Mouse (Mus musculus) cerebellum, postnatal 36 days (tissue): ENCODE data around the gene Efcab9.
A peak's percentile ranks its signal among the peaks of the same experiment; 100 is the strongest.

Experiments
- DNase-seq, 2 experiments: peaks; one replicate each; pipeline ENCODE4 v3.0.0; 2021 to 2022; ENCODE audit warnings: mixed read lengths in 2 of 2

Gene Efcab9

DNA sequence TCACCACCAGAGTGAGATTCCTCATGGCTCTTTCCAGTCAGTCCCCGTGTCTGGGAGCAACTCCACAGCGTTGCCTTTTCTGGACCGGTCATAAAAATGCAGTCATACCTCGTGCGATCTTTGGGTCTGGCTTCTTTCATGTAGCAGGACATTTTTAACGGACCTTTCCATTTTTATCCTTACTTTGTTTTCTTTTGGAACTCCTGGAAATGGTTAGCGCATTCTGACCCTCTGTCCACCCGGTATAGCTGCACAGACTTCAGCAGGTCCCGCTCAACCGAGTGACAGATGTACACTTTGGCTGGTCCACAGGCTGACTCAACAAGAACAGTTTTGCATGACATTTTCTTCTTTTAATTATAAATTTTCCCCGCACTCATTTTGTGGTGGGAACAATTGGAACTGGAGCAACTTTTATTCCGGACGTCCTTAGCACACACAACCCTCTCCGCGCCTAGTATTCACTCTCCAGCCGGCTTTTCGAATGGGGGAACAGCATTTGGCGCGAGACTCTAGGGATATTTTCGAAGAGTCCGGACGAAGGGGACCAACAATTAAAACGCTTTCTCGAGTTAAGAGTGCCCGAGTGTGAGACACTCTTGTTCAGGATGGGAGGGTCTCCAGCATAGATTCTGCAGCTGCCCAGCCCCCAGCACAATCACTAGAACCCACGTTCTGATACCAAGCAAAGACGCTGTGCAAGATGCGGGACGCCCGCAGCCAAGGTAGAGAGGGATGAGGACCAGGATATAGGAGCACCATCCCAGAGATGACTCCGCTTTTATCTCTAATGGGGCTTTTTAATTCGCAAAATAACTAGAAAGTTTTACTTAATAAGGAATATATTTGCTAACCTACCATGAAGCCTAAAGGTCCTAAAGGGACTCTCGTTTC, at the start of gene Efcab9:
Efcab9 (minus strand) TSS at position 211 of the 894 bp plus-strand sequence.
- no peak for DNase-seq

DNA sequence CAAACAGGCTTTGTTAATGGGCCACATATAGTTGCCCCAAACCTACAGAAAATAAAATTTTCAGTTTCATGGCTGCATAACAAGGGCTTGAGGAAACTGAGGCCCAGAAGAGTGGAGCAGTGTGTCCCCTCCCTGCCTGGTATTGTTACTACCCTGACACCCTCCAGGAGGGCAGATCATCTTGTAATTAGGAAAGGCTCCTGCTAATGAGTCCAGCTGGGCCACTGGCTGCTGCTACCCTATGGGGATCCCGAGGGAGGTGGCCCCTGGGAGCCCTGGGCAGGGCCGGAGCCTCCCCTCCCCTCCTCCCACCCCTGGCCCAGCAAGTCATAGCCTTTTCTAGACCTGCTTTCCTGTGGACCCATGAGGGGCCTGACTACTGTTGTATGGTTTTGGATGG, 49.1 kb upstream of the Efcab9 start:
- DNase-seq = no peak

DNA sequence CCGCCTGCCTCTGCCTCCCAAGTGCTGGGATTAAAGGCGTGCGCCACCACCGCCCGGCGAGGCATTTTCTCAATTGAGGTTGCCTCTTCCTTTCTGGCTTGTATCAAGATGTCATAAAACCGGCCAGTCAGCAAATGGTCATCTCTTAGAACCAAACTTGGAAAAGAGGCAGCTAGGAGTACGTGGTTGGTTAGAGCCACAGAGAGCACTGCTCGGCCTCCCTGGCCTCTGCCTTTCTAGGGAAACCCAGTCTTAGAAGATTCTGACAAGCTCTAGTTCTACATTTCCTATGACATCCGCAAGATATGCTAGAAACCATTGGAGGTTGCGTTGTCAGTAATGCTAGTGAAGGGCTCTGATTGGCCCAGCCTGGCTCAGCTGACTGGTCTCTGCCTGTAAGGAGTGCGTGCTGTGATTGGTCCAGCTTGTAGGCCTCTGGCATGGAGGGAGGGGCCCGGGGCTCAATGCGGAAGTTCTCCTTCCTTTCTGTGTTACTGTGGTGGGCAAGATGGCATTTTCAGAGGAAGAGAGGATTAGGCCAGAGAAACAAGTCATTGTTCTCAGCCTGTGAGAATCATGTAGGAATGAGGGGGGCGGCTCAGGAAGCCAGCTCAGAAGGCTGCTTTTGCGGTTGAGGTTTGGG, 48.5 kb upstream of the Efcab9 start:
- no peak for DNase-seq

DNA sequence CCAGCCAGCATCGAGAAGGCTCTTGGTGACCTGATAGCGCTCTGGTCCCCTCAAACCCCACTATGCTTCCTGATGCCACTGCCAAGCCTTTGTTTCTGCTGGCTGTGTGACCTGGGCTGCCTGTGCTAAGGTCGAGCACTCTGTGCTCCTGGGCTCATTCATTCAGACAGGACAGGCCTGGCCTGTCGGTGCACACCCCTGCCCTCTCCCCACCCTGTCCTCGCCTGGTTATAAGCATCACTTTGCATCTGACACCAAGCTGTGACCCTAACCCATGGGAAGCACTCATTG, 44.8 kb upstream of the Efcab9 start:
- no peak for DNase-seq

DNA sequence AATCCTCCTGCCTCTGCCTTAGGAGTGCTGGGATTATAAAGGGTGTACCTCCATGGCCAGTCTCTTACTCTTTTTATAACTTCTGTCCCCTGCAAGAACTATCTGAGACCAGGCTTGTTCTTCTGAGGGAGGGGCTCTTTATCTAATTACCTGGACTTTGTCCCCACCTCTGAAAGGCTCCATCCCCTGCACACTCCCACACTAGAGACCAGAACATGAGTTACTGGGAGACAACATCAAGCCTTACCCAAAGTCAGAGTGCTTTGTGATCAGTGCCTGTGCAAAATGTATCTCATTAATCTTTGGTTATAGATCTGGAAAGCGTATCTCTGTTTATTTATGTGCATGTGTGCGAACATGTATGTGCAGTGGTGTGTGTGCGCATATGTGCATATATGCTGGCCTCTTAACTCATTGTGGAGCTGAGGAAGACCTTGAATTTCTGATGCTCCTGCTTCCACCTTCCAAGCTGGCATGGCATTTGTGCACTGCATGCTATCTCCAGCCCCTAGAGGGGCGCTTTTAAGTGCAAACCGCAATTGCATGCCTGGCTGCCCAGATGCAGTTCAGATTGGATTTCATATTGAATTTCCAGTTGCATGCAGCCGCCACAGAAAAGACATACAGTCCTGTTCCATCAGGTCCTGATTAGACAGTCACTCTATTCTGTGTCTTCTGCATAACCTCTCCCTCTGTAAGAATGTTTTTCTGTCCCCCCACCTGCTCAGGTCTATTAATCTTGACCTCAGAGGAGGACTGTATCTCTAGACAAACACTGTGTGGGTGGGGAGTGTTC, 44.3 kb upstream of the Efcab9 start:
- DNase-seq = no peak

DNA sequence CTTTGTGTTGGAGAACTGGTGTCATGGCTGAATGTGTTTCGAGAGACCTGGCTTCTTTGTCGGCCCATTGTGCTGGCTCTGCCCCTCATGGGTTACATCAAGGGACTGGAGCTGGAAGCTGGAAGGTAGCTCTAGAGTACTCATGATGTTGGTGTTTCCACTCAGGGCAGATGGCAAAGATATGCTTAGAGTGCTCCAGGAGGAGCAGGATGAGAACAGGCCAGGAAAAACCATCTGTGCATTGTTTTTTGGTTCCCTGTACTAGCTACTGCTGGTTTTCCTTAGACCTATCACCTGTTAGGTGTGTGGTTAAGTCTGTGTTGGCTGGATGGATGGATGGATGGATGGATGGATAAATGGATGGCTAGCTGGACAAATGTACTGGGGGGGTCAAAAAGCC, 41.8 kb upstream of the Efcab9 start:
- DNase-seq = no peak

DNA sequence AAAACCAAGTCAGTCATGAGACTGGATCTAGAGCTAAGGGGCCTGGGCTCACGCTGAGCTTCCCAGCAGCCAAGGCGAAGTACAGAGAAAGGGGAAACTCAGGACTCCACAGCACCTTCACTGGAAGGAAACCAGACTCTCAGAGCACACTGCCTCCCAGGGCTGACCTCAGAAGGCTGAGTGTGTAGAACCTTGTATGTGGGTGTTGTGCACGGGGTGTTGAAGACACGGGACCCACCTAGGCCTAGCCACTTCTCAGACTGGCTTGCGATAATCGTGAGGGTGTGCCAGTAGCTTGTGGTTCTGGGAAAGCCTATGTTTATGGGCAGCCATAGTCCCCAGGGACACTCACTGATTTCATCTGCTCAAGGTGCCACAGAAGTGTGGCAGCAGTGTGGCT, 39.2 kb upstream of the Efcab9 start:
- DNase-seq = no peak

DNA sequence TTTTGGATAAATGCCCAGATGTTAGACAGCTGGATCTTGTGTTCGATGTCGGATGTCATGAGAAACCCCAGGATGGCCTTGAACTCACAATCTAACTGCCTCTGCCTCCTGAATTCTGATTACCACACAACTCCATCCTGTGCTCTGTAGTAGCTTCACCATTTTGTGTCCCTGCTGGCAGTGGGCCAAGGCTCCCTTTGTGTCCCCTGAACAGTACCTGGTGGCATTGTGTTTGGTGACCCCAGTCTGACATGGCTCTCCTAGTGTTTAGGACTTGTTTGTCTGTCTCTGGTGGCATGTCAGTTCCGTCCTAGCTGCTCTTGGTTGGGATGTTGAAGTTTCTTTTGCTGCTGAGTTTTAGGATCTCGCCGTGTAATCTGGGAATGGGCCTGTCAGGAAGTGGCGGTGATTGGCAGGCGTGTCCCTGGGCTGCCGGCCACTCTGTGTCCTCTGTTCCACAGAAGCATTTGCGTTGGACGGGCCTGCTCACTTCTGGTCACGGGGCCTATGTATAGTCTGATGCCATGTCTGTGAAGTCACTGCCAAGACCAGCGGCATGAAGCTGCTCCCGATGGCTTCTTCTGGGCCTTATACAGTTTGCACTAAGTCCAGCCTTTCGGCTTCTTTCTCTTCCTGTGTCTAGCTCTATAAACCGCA, 36.9 kb upstream of the Efcab9 start:
- no peak for DNase-seq

DNA sequence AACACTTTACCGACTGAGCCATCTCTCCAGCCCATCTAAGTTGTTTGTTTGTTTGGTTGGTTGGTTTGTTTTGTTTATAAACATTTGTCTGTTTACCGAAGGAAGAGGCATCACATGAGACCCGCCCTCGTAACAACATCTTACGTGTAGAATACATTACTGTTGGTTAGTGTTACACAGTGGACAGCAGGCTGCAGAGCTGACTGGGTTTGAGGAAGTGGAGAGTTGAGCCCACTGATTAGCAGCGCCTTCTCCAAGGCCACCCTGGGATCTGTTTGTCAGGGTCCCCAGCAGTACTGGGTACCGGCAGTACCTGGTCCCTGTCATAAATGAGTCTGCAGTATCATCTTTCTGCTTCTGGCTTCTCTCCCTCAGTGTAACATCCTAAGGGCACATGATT, 36.2 kb upstream of the Efcab9 start:
- DNase-seq = no peak

DNA sequence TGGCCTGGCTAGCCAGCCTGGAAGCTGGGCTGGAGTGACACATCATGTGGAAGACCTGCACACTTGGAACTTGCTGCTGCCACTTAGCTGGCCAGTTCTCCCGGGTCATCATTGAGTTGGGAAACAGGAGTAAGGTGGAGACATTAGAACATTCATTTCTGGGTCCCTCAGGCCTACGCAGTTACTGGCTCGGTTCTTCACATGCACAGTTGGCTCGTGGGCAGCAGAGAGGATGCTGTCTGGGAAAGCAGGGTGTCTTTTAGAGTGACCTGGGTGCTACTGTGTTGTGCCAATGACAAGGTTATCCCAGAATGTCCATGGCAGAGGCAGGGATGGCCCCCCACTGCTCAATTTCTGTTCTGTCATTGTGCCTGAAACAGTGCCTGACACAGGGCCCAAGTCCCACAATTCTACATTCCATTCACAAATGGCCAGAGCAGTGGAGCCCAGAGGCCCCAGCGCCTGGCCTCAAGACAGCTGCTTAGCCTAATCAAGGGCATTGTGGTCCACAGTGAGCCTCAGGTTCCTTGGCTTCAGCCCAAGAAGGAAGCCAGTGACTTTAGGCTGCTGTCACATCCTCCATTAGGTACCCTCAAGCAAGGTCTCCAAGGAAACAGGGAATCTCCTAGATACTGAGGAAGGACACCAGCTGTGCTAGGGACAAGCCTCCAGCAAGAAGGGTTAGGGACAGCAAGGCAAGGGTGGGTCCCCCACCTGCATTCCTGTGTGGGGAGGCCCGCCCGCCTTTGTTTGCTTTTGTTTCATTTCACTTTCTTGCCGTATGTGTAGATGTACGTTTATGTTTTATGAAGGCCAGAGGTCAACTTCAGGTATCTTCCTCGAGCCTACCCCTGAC, 35.3 kb upstream of the Efcab9 start:
- DNase-seq = no peak

DNA sequence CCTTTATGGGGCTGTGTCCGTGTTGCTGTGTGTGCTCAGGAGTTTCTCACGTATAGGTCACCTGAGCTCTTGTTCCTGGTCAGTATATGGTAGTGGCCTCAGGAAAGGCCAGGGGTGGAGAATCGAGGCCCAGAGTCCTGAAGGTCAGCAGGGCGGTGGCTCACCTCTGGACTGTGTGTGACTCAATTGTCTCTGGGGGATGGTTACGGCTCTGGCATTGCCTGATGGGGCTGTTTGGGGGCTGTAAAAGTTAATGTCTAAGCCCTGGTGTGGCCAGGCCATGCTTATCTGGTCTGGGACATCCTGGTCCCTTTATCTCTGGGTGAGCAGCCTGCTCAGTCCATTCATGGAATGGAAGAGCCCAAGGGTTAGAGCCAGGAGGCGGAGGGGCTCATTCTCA, 34.3 kb upstream of the Efcab9 start:
- DNase-seq = no peak

DNA sequence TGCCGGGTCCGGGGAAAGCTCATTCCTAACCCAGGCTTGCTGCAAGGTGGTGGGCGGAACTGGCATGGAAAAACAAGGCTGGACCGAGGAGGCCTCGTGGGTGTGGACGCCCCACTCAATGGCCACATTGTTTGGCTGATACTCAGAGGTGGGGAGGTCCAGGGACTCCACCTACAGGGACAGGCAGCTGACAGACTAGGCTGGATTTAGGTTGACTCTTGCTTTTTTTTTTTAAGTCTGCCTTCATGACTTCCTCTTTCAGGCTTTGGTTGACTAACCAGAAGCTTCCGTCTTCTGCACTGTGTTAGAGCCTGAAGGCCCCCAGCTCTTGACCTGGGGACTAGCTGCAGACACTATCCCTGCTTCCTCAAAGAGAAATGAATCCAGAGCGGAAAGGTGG, 33.2 kb upstream of the Efcab9 start:
- no peak for DNase-seq

DNA sequence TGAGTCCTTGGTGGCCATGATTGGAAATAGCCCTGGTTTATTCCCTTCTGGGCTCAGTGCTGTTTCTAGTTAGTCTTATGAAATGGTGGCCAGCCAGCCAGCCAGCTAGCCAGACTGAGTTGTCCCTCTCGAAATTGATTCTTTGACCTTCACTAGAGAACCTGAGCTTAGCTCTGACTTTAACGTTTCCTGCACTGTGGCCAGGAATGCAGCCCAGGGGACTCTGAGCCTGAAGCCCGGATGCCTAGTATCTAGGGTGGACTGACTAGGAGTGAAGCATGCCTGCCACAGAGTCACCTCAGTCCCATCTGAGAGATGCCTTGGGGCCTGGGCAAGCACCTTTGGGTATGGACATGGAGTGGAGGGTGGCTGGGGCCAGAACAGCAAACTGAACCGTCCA, 32.7 kb upstream of the Efcab9 start:
- DNase-seq = no peak

DNA sequence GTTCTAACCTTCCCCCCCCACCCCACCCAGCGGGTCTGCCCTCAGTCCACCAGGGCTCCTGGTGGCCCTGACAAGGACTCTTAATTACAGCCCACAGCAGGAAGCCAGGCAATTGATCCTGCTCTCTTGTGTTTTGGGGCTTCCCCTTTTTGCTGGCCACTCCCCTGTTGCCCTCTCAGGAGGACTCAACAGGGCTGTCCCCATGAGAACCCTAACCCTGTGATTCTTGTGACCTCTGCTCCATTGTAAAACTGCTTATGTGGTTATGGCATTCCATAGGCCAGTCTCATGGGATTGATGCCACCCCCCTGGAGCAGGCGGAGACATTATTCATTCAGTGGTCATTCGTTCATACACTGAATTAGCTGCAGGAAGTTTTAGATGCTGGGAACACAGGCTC, 31.8 kb upstream of the Efcab9 start:
- no peak for DNase-seq

DNA sequence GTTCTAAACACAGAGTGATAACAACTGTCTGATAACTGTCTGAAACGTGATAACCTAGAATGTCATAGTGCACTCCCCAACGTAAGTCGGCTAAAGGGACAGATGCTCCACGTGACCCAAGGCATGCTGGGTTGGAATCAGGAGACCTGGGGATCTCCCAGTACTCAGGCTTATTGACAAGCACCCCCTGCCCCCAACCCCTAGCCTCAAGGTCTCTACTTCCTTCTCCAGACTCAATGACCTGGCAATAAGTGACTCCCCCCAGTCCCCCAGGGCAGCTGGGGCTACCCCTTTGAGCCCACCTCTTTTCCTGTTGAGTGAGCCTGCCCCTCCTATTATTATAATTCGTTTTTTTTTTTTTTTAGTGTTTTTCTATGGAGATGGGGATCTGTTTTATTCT, 30.8 kb upstream of the Efcab9 start:
- no peak for DNase-seq

DNA sequence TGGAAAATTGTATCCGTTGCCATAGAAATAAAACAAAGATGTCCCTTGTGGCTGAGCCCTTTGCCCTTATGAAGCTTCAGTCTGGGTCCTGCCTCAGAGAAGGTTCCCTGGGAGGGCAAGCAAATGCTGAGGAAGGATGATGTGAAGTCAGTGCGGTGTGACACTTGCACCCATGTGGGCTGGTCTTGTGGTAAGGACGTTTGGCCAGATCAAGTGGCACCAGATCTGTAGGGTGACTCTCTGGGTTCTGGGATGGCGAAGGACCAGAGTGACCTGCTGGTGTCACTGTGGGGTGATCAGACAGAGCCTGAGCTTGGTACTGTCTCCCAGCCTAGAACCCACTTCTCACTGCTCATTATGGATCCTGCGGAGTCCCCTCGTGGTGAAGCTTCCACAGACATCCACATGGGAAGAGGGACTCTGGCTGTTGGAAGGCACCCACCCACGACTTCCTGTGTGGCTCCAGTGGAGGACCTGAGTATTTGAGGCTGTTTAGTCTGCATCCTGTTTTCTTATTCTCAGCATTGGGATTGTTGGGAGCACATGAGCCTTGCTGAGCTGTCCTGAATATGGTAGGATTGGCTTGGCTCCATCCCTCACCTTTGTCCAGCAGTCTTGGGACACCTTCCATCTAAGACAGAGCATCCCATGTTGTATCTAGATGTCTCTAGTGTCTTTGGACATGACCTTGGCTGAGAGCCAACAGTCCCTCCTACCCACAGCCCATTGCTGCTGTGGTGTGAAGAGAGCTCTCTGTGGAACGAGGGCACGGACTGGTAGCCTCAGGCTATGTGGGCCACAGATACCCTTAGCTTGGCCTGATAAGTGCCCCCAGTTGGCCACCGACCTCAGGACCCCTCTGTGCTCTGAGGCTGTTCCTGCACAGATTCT, 29.8 kb upstream of the Efcab9 start:
- no peak for DNase-seq

DNA sequence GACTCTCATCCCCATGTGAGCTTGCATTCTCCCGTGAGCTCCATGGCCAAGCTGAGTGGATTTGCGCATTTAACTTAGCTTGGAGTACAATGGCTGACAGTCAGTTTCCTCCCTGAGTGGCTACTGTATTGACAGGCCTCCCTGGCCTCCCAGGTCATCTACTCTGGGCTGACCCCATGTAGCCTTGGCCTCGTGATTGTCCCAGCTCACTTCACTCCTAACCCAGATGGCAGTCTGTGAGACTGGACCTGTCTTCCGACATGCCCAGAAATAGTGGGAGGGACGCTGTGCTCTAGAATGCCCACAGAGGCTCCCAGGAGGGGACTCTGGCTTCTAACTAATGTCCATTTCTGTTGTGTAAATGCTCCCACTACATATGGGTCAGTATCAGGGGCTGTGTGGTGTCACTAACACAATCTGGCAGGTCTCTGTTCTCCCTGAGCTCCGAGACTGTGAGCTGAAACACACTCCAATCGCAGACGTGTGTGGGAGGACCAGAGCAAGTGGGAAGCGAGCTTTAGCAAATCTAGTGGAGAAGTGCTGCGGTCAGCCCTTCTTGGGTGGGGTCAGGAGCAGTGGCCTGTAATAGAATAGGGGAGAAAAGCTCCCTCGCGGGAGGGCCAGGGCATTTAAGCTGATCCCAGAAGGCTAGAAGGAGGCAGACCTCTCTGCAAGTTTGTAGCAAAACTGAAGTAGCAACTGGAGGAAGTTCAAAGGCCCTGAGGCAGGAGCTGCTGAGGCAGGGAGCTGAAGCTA, 28.3 kb upstream of the Efcab9 start:
- no peak for DNase-seq

DNA sequence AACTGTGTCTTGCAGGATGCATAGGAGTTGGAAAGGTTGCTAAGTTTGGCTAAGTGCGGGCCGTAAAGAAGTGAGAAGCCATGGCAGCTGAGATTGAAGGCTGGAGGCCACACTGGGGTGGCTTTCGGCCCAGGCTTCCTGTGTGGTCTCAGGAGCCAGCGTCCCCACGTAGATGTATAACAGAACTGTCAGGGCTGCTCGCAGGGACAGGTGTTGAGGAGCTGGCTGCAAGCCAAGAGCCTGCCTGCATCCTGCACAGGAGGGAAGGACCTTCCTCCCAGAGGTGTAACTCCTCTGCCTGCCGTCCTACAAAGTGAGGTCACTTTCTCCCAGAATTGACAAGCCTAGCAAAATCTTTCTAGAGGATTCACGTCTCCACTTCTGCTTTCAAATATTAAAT, 26.8 kb upstream of the Efcab9 start:
- peak in 1 of 2 experiments; percentile 45 for DNase-seq

DNA sequence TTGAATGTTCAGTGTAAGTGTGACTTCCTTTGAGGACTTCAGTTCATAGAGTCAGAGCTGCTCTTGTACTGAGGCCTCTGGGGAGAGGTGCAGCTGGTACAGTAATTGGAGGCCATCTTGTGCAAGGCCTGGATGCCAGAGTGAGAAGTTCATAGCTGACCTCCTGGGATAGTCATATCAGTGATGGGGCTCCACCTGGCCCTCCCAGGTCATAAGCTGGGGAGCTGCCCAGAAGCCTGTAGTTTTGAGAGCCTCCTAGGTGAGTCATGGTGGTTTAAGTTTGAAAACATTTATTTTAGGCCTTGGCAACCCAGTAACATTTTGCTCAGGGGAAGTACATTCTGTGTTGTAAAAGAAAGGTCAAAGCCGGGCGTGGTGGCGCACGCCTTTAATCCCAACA, 26.1 kb upstream of the Efcab9 start:
- DNase-seq = no peak

DNA sequence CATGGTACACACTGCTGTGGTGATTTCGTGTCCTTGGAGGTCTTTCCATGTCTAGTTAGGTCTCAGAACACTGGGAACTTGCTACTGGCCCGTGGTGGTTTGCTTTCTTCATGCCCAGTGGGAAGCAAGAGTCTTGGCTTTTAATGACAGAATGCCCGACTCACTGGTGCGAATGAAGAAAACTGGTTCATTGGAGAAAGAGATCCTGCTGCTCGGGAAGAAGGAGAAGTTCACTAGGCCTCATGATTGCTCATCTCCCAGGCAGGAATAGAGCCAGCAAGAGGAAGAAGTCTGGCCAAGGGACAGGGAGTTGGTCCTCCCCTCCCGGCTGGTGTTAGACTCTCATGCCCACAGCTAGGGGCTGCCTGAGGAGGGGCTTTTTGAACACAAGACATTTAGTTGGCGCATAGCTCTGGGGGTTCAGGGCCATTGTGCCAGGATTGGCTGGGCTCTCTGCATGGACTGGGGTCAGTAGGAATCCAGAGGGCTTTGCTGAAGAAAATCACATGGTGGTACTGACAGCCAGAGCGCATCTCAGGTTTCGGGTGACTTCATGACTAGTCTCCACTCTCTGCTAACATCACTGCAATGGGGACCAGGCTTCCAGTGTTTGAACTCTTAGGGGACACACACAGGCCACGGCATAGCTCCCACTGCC, 24.6 kb upstream of the Efcab9 start:
- no peak for DNase-seq
